Mouse (Mus musculus) bone marrow, adult 2 months (tissue): ENCODE measurements around the gene Ubqln4. TPM values are rescaled to one million over a fixed set of nuclear protein-coding genes. Genes with fewer than 3 reads are reported as not detected.
A peak's percentile ranks its signal among the peaks of the same experiment; 100 is the strongest.
"Not testable (repeated sequence)": the region's sequence is repeated elsewhere in the genome, so short reads cannot be mapped to it uniquely, and the experiment has no call there.

Experiments
- H3K27ac ChIP-seq: fragments of 200-500 bp; 2 replicates; pipeline ENCODE4 v1.5.1; 2012; ENCODE audit warnings: low read depth, mild to moderate bottlenecking, control low read depth, inconsistent platforms, low read length; ENCODE audit not compliant: control insufficient read depth, poor library complexity, insufficient read depth
- H3K4me1 ChIP-seq: fragments of 200-500 bp; 2 replicates; pipeline ENCODE4 v1.6.1; 2011; ENCODE audit warnings: low read length; ENCODE audit not compliant: control insufficient read depth, insufficient read depth
- H3K4me3 ChIP-seq: fragments of 200-500 bp; replicated peaks from 2 replicates; pipeline ENCODE3; 2011; ENCODE audit warnings: mild to moderate bottlenecking, low read depth, low read length, control low read depth; ENCODE audit not compliant: control insufficient read depth
- CTCF ChIP-seq: fragments of 200-500 bp; IDR thresholded peaks from 2 replicates; pipeline ENCODE4 v1.5.1; 2011; ENCODE audit warnings: low read length, control low read depth; ENCODE audit not compliant: control insufficient read depth, insufficient read depth
- POLR2A ChIP-seq: fragments of 200-500 bp; IDR thresholded peaks from 2 replicates; pipeline ENCODE4 v1.6.1; 2011; ENCODE audit warnings: low read depth, mild to moderate bottlenecking, control low read depth, low read length, borderline replicate concordance; ENCODE audit not compliant: control insufficient read depth
- WGBS: fragments of 180-500 bp; shearing (Covaris S2); methylation state at CpG from one replicate; pipeline ENCODE4 v1.1.7; 2018; 5-methylcytosine and 5-hydroxymethylcytosine counted together
- polyA plus RNA-seq: library from polyadenylated mRNA; stranded (reverse); fragments of >200 nt; gene quantifications from 2 replicates; pipeline ENCODE4 v1.2.4, GENCODE M21; 2011; ENCODE audit warnings: low replicate concordance; ENCODE audit not compliant: missing spikeins, insufficient read depth, insufficient read length

Ubqln4 gene
- polyA plus RNA-seq, 1 experiment = 25.2 TPM

GRCm38 (mm10) chr3:88585769-88586168 lies 32.2 kb downstream of the Ubqln4 start:
- WGBS = 93% methylated on average over 6 of the region's 6 CpGs
- TF ChIP-seq CTCF (no peak), POLR2A (no peak)
- no peak overlapping the region for H3K4me3 ChIP-seq
- H3K27ac ChIP-seq = no peak overlapping the region
- H3K4me1 ChIP-seq = no peaks in the 10 kb centered on the region

GRCm38 (mm10) chr3:88586640-88587039 lies 33.1 kb downstream of the Ubqln4 start:
- no peak for TF ChIP-seq POLR2A
- no peak for TF ChIP-seq CTCF
- WGBS = 91% methylated on average over 5 of the region's 5 CpGs
- Histone ChIP-seq H3K4me3 (no peak overlapping the region), H3K27ac (no peak overlapping the region), H3K4me1 (no peaks in the 10 kb centered on the region)

GRCm38 (mm10) chr3:88590246-88590645 lies 36.7 kb downstream of the Ubqln4 start:
- no peak overlapping the region for H3K27ac ChIP-seq
- no peak overlapping the region for H3K4me3 ChIP-seq
- WGBS = 70% methylated on average over 5 of the region's 5 CpGs
- peaks cover 6% of the 10 kb centered on the region for H3K4me1 ChIP-seq
- no peak for TF ChIP-seq CTCF
- TF ChIP-seq POLR2A = no peak

GRCm38 (mm10) chr3:88591044-88591443 lies 37.5 kb downstream of the Ubqln4 start:
- 82% methylated on average over 3 of the region's 3 CpGs for WGBS
- Histone ChIP-seq H3K4me1 (peaks cover 6% of the 10 kb centered on the region), H3K27ac (no peak overlapping the region), H3K4me3 (no peak overlapping the region)
- TF ChIP-seq POLR2A (no peak), CTCF (no peak)

- Histone ChIP-seq H3K4me3 (peak overlapping the region; percentile 62), H3K27ac (peak overlapping the region; percentile 50), H3K4me1 (peaks cover 6% of the 10 kb centered on the region)
- no peak for TF ChIP-seq POLR2A
- TF ChIP-seq CTCF = peak; percentile 16
- 7% methylated on average over 9 of the region's 9 CpGs for WGBS
Observed at GRCm38 (mm10) chr3:88591950-88592731, 38.6 kb downstream of the Ubqln4 start.

GRCm38 (mm10) chr3:88592942-88593576 lies 39.5 kb downstream of the Ubqln4 start:
- TF ChIP-seq CTCF (no peak), POLR2A (no peak)
- WGBS = 9% methylated on average over 10 of the region's 10 CpGs
- Histone ChIP-seq H3K4me3 (peak overlapping the region; percentile 32), H3K4me1 (peaks cover 6% of the 10 kb centered on the region), H3K27ac (peak overlapping the region; percentile 50)

GRCm38 (mm10) chr3:88593893-88594580 lies 40.5 kb downstream of the Ubqln4 start:
- H3K4me3 ChIP-seq = no peak overlapping the region
- H3K27ac ChIP-seq = no peak overlapping the region
- 73% methylated on average over 10 of the region's 10 CpGs for WGBS
- peaks cover 6% of the 10 kb centered on the region for H3K4me1 ChIP-seq
- TF ChIP-seq POLR2A (no peak), CTCF (no peak)

- H3K4me3 ChIP-seq, H3K4me1 ChIP-seq, H3K27ac ChIP-seq: not testable (repeated sequence)
- WGBS = 76% methylated on average over 4 of the region's 4 CpGs
Observed at GRCm38 (mm10) chr3:88596547-88596946, 43.0 kb downstream of the Ubqln4 start.
